Mouse (Mus musculus) cerebellum, adult 18-20 months (tissue): ENCODE measurements around the gene Il4.

Experiments
- DNase-seq, 2 experiments: peaks; one replicate each; pipeline ENCODE4 v3.0.0; 2021

The Il4 gene

GRCm38 (mm10) chr11:53618619-53619198 is at the start of gene Il4:
Gene Il4, minus strand, starts transcription at chr11:53618669.
- DNase-seq: no peak

- no peak for DNase-seq
Observed at GRCm38 (mm10) chr11:53664091-53664490, 45.6 kb upstream of the Il4 start.

GRCm38 (mm10) chr11:53662794-53663674 is 44.6 kb upstream of the Il4 start:
- peak; percentile 7 to 9 for DNase-seq

- no peak for DNase-seq
Observed at GRCm38 (mm10) chr11:53657828-53658227, 39.4 kb upstream of the Il4 start.

- DNase-seq: no peak
Observed at GRCm38 (mm10) chr11:53657381-53657780, 38.9 kb upstream of the Il4 start.

GRCm38 (mm10) chr11:53656558-53657202 is 38.2 kb upstream of the Il4 start:
- DNase-seq: no peak

GRCm38 (mm10) chr11:53655043-53655442 is 36.6 kb upstream of the Il4 start:
- no peak for DNase-seq

- DNase-seq: no peak
Observed at GRCm38 (mm10) chr11:53652427-53652826, 34.0 kb upstream of the Il4 start.

GRCm38 (mm10) chr11:53651441-53651840 is 33.0 kb upstream of the Il4 start:
- DNase-seq: no peak

- no peak for DNase-seq
Observed at GRCm38 (mm10) chr11:53644017-53644416, 25.5 kb upstream of the Il4 start.

- no peak for DNase-seq
Observed at GRCm38 (mm10) chr11:53642744-53643279, 24.3 kb upstream of the Il4 start.

GRCm38 (mm10) chr11:53637803-53638260 is 19.4 kb upstream of the Il4 start:
- DNase-seq: no peak

- DNase-seq: no peak
Observed at GRCm38 (mm10) chr11:53637046-53637802, 18.8 kb upstream of the Il4 start.

GRCm38 (mm10) chr11:53636183-53636646 is 17.7 kb upstream of the Il4 start:
- peak; percentile 37 to 51 for DNase-seq

GRCm38 (mm10) chr11:53635590-53636182 is 17.2 kb upstream of the Il4 start:
- DNase-seq: no peak

GRCm38 (mm10) chr11:53634556-53634955 is 16.1 kb upstream of the Il4 start, which contains the start of gene Il13:
Gene Il13, minus strand, starts transcription at chr11:53634702.
- DNase-seq: no peak

- no peak for DNase-seq
Observed at GRCm38 (mm10) chr11:53633644-53634043, 15.2 kb upstream of the Il4 start.

- DNase-seq: no peak
Observed at GRCm38 (mm10) chr11:53632122-53632733, 13.8 kb upstream of the Il4 start.

GRCm38 (mm10) chr11:53627859-53628258 is 9.4 kb upstream of the Il4 start:
- DNase-seq: peak; percentile 78 to 83

- no peak for DNase-seq
Observed at GRCm38 (mm10) chr11:53626802-53627373, 8.4 kb upstream of the Il4 start.

- DNase-seq: no peak
Observed at GRCm38 (mm10) chr11:53624124-53624523, 5.7 kb upstream of the Il4 start.
